Mouse (Mus musculus) adrenal gland, adult (tissue): Measurements from ENCODE around the gene Tspan18.

Experiments
- DNase-seq, 2 experiments: peaks; one replicate each; pipeline ENCODE4 v3.0.0; 2022 to 2023; ENCODE audit warnings: low spot score in 1 of 2; ENCODE audit not compliant: inconsistent age in 2 of 2

Gene Tspan18

GRCm38 (mm10) chr2:93226606-93227595, 107.4 kb downstream of the Tspan18 start:
- DNase-seq: peak; percentile 90 to 96

- peak; percentile 86 to 95 for DNase-seq
Observed at GRCm38 (mm10) chr2:93223463-93223862, 110.8 kb downstream of the Tspan18 start.

GRCm38 (mm10) chr2:93220447-93220846, 113.9 kb downstream of the Tspan18 start:
- DNase-seq: peak; percentile 65 to 87

- DNase-seq: no peak
Observed at GRCm38 (mm10) chr2:93219576-93219975, 114.7 kb downstream of the Tspan18 start.

GRCm38 (mm10) chr2:93218353-93218990, 115.8 kb downstream of the Tspan18 start:
- peak; percentile 54 to 81 for DNase-seq

GRCm38 (mm10) chr2:93217015-93217414, 117.3 kb downstream of the Tspan18 start:
- DNase-seq: peak; percentile 87 to 96

GRCm38 (mm10) chr2:93215790-93216189, 118.5 kb downstream of the Tspan18 start:
- no peak for DNase-seq

GRCm38 (mm10) chr2:93214192-93214591, 120.1 kb downstream of the Tspan18 start:
- peak in 1 of 2 experiments; percentile 52 for DNase-seq

- no peak for DNase-seq
Observed at GRCm38 (mm10) chr2:93212865-93213264, 121.4 kb downstream of the Tspan18 start.

GRCm38 (mm10) chr2:93212386-93212785, 121.9 kb downstream of the Tspan18 start:
- no peak for DNase-seq

- DNase-seq: no peak
Observed at GRCm38 (mm10) chr2:93206126-93206525, 128.2 kb downstream of the Tspan18 start.

- no peak for DNase-seq
Observed at GRCm38 (mm10) chr2:93204571-93204970, 129.7 kb downstream of the Tspan18 start.

- peak; percentile 86 to 93 for DNase-seq
Observed at GRCm38 (mm10) chr2:93203682-93204081, 130.6 kb downstream of the Tspan18 start.

GRCm38 (mm10) chr2:93202782-93203181, 131.5 kb downstream of the Tspan18 start:
- no peak for DNase-seq

GRCm38 (mm10) chr2:93201997-93202396, 132.3 kb downstream of the Tspan18 start:
- DNase-seq: no peak

- peak; percentile 62 to 76 for DNase-seq
Observed at GRCm38 (mm10) chr2:93200681-93201340, 133.5 kb downstream of the Tspan18 start.

GRCm38 (mm10) chr2:93199531-93199974, 134.8 kb downstream of the Tspan18 start:
- peak; percentile 73 to 87 for DNase-seq

- DNase-seq: peak; percentile 89 to 98
Observed at GRCm38 (mm10) chr2:93198846-93199245, 135.5 kb downstream of the Tspan18 start.

GRCm38 (mm10) chr2:93193806-93194205, 140.5 kb downstream of the Tspan18 start:
- DNase-seq: no peak

GRCm38 (mm10) chr2:93192671-93193080, 141.6 kb downstream of the Tspan18 start:
- DNase-seq: peak; percentile 35 to 70

GRCm38 (mm10) chr2:93192182-93192560, 142.1 kb downstream of the Tspan18 start:
- peak in 1 of 2 experiments; percentile 37 for DNase-seq
